Mouse (Mus musculus): ENCODE results near the gene Drd5. TPM values are rescaled to one million over a fixed set of nuclear protein-coding genes. Genes with fewer than 3 reads are reported as not detected.

Drd5 gene
- not detected in 2 replicates for polyA plus RNA-seq (2012; ENCODE audit: insufficient read depth, low replicate concordance)

DNA sequence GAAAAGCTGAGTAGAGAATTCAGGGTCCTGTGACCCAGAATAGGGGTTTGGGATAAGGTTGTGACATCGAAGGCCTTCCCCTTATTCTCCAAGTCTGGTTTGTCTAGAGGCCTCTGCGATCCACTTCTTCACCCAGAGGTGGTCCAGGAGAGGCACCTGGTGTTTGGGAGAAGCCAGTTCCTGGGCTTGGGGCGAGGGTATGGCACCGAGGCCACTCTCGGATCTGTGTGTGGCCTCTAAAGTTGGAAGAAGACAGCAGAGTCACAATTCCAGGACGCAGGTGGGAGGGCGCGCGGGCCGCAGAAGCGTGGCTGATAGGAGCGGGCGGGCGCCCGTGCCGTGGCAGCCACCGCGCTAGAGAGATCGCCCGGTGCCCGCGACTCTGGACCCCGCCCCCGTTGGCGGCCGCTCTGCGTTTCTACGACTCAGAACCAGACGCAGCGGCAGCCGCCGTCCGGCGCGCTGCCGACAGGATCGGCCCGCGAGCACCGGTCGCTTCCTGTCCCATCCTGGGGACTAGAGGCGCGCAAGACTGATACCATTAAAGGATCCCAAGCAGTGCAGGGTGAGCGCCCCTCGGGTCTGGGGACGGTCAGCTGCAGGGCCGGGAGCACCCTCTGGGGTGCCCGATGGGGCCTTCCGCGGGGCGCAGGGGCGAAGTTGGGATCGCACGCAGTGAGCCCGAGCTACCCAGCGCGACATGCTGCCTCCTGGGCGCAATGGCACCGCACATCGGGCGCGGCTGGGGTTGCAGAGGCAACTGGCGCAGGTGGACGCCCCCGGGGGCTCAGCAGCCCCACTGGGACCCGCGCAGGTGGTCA, at the start of gene Drd5:
Drd5 (plus strand) TSS at position 402 of the 821 bp plus-strand sequence.
- Histone ChIP-seq H3K4me1 (no peaks in the 10 kb centered on the region), H3K4me3 (replicated peaks) (no peak within 1 kb of the TSS), H3K27me3 (replicated peaks) (peaks cover 72% of the 10 kb centered on the region), H3K36me3 (replicated peaks; ENCODE audit: low read length) (no peaks in the 10 kb centered on the region), H3K9me3 (peaks cover 12% of the 10 kb centered on the region; the same call in 1 of the 2 replicates)
- TF ChIP-seq GATA1 (IDR thresholded peaks at IDR 0.05; ENCODE audit: borderline replicate concordance, low read length) = no peak
- TF ChIP-seq FLI1 (IDR thresholded peaks at IDR 0.05; ENCODE audit: low read length) = no peak

DNA sequence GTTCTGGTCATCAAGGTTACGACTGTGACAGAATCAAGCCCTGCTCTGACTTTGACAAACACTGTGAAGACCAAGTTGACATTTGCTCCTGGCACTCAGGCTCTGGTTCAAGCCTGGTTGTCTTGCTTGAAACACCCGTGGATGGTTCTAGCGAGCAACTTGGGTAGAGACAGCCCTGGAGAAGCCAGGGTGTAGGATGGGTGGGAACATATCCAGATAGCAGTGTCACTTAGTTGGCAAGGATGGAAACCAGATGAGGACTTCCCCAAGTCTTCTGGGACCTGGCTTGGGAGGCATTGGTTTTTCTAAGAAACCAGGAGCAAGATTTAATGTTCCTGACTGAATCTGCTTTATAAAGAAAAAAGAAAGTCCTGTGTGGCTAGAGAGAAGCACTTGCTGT, 48.2 kb upstream of the Drd5 start:
- peaks cover 26% of the 10 kb centered on the region for H3K27me3 ChIP-seq (replicated peaks)
- peaks cover 62% of the 10 kb centered on the region for H3K36me3 ChIP-seq (replicated peaks; ENCODE audit: low read length)
- H3K4me1 ChIP-seq = peaks cover 33% of the 10 kb centered on the region

DNA sequence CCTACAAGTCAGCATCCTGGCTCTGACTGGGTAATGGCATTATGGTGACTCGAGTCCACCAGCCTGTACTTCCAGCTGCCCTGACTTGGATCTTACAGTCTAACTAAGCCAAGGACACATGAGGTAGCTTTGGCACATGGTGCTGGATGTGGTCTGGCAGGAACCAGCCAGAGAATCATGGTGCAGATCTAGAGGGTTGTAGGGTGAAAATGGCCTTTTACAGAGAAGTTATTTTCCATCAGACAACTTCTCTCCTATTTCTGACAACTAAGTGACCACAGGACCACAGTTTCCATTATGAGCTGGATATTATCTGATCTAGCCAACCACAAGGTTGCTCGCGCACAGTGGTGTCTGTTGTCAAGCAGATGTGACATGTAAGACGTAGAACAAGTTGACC, 45.3 kb upstream of the Drd5 start:
- Histone ChIP-seq H3K27me3 (replicated peaks) (peaks cover 53% of the 10 kb centered on the region), H3K4me1 (peaks cover 45% of the 10 kb centered on the region), H3K36me3 (replicated peaks; ENCODE audit: low read length) (peaks cover 34% of the 10 kb centered on the region), H3K4me3 (replicated peaks) (peak overlapping the region; percentile 43), H3K9me3 (no peaks in the 10 kb centered on the region)
- TF ChIP-seq GATA1 (IDR thresholded peaks at IDR 0.05; ENCODE audit: borderline replicate concordance, low read length) = no peak
- no peak for TF ChIP-seq FLI1 (IDR thresholded peaks at IDR 0.05; ENCODE audit: low read length)

More for the DNA sequence above, 48.2 kb upstream of the Drd5 start:
- TF ChIP-seq GATA1 (IDR thresholded peaks at IDR 0.05; ENCODE audit: borderline replicate concordance, low read length) = no peak
- TF ChIP-seq FLI1 (IDR thresholded peaks at IDR 0.05; ENCODE audit: low read length) = no peak
- H3K9me3 ChIP-seq = no peaks in the 10 kb centered on the region
- H3K4me3 ChIP-seq (replicated peaks) = no peak overlapping the region

DNA sequence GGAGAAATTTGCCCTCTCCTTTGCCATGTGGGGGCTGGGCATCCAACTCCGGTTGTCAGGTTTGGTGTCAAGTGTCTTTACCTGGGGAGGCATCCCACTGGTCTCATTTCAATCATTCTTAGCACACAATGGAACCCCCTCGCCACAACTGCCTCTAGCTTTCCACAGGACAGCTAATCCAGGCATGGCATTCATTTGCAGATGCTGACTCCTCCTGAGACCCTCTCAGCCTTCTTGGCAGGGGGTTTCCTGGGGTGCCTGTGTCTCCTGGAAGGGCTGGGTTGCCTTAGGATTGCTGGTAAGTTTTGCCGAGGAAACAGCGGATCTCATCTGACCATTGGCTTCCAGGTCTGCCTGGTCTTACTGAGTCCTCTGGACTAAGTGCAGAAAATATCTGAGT, 43.4 kb upstream of the Drd5 start, which contains the start of gene Otop1:
Otop1 (plus strand) TSS at position 202 of the 400 bp plus-strand sequence.
- TF ChIP-seq FLI1 (IDR thresholded peaks at IDR 0.05; ENCODE audit: low read length) (no peak), GATA1 (IDR thresholded peaks at IDR 0.05; ENCODE audit: borderline replicate concordance, low read length) (no peak)
- H3K9me3 ChIP-seq = no peaks in the 10 kb centered on the region
- H3K27me3 ChIP-seq (replicated peaks) = peaks cover 66% of the 10 kb centered on the region
- peaks cover 17% of the 10 kb centered on the region for H3K36me3 ChIP-seq (replicated peaks; ENCODE audit: low read length)
- peak within 1 kb of the TSS; percentile 77 for H3K4me3 ChIP-seq (replicated peaks)
- H3K4me1 ChIP-seq = peaks cover 60% of the 10 kb centered on the region

DNA sequence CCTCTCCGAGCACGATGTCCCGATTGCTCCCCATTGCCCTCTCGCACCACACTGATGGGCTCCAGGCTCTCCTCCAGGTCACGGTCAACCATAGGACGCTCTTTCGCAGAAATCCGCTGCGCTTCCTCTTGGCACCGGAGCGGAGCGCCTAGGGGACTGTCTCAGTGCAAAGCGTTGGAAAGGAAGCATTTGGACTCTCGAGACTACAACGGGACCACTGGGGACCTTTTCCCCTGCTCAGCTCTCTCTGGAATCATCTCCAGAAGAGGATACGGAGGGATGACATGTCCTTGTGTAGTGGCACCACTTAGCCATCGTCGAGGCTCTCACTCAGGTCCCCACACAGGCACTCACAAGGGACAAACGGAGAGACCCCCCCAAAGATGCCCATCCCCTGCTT, 42.7 kb upstream of the Drd5 start:
- Histone ChIP-seq H3K36me3 (replicated peaks; ENCODE audit: low read length) (peaks cover 10% of the 10 kb centered on the region), H3K4me3 (replicated peaks) (peak overlapping the region; percentile 77), H3K9me3 (no peaks in the 10 kb centered on the region), H3K4me1 (peaks cover 61% of the 10 kb centered on the region), H3K27me3 (replicated peaks) (peaks cover 71% of the 10 kb centered on the region)
- TF ChIP-seq GATA1 (IDR thresholded peaks at IDR 0.05; ENCODE audit: borderline replicate concordance, low read length) (no peak), FLI1 (IDR thresholded peaks at IDR 0.05; ENCODE audit: low read length) (no peak)

DNA sequence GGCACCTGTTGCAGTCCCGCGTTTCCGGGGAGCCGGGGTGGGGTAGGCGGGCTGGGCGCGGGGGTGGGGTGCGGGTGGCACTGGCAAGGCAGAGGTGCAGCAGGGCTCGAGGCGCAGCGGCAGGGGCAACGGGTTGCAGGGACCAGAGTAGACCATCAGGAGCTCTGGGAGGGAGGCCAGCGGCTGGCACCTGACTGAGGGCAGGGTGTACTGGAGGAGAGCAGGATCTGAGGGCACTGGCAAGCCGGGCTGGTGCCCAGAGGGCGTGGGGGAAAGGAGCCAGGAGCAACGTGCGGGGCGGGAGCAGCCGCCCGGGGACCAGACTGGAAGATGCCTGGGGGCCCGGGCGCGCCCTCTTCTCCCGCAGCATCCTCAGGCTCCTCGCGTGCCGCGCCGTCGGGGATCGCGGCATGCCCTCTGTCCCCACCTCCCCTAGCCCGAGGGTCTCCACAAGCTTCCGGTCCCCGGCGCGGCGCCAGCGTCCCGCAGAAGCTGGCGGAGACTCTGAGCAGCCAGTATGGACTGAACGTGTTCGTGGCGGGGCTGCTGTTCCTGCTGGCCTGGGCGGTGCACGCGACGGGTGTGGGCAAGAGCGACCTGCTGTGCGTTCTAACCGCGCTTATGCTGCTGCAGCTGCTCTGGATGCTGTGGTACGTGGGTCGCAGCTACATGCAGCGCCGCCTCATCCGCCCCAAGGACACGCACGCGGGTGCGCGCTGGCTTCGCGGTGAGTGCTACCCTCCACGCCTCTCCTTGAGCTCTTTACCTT, 41.9 kb upstream of the Drd5 start:
- Histone ChIP-seq H3K4me3 (replicated peaks) (peak overlapping the region; percentile 87), H3K27me3 (replicated peaks) (peaks cover 77% of the 10 kb centered on the region), H3K9me3 (no peaks in the 10 kb centered on the region)

DNA sequence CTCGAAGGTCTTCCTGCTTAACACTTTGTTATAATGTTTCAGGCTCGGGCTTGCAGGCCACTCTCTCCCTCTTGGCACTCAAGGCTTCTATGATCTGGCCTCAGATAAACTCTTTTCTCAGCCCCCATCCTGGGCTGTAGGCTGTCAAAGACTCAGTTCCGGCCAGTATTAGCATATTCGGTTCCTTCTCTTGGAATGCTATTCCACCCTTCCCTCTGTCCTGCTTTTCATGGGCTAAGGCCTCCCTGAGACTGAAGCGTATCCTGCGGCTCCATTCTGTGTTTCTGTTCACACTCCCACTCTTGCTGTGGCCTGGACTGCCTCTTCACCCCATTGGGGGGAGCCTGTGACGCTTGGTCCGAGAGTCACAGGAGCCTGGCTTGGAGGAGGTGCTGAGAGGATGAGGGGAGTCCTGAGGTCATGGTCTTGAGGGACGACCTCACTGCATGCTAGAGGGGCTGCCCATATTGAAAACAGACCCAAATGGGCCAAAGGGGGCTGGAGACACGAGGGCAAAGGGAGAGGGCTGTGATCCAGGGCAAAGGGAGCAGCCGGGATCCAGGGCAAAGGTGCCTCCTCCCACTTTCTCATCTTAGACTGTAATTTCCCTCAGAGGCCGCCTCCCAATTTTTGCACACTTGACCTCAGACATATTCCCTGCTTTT, 41.1 kb upstream of the Drd5 start:
- H3K4me3 ChIP-seq (replicated peaks) = no peak overlapping the region
- peaks cover 60% of the 10 kb centered on the region for H3K4me1 ChIP-seq
- H3K27me3 ChIP-seq (replicated peaks) = peaks cover 81% of the 10 kb centered on the region
- no peaks in the 10 kb centered on the region for H3K9me3 ChIP-seq
- H3K36me3 ChIP-seq (replicated peaks; ENCODE audit: low read length) = no peaks in the 10 kb centered on the region
- TF ChIP-seq GATA1 (IDR thresholded peaks at IDR 0.05; ENCODE audit: borderline replicate concordance, low read length) (no peak), FLI1 (IDR thresholded peaks at IDR 0.05; ENCODE audit: low read length) (no peak)

More for the DNA sequence above, 41.9 kb upstream of the Drd5 start:
- peaks cover 61% of the 10 kb centered on the region for H3K4me1 ChIP-seq
- H3K36me3 ChIP-seq (replicated peaks; ENCODE audit: low read length) = peaks cover 4% of the 10 kb centered on the region
- TF ChIP-seq FLI1 (IDR thresholded peaks at IDR 0.05; ENCODE audit: low read length) (no peak), GATA1 (IDR thresholded peaks at IDR 0.05; ENCODE audit: borderline replicate concordance, low read length) (no peak)

DNA sequence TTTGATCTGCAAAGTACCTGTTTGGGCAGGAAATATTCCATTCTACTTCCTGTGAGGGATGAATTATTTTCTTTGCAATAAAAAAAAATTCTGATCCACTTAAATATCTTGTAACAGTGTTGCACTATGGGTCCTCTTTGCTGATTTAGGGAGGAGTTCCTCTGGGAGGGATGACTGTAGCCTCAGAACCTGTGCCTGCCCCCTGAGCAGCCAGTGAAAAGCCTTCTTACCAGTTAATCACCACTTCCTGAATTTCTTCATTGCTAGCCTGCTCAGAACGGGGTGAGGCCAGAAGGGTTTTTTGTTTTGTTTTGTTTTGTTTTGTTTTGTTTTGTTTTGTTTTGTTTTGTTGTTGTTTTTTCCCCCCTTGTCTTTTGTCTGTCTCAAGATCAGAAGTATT, 39.1 kb upstream of the Drd5 start:
- H3K36me3 ChIP-seq (replicated peaks; ENCODE audit: low read length) = no peaks in the 10 kb centered on the region
- H3K4me1 ChIP-seq = peaks cover 43% of the 10 kb centered on the region
- no peak for TF ChIP-seq FLI1 (IDR thresholded peaks at IDR 0.05; ENCODE audit: low read length)
- TF ChIP-seq GATA1 (IDR thresholded peaks at IDR 0.05; ENCODE audit: borderline replicate concordance, low read length) = no peak
- no peak overlapping the region for H3K4me3 ChIP-seq (replicated peaks)
- no peaks in the 10 kb centered on the region for H3K9me3 ChIP-seq
- peaks cover 64% of the 10 kb centered on the region for H3K27me3 ChIP-seq (replicated peaks)

DNA sequence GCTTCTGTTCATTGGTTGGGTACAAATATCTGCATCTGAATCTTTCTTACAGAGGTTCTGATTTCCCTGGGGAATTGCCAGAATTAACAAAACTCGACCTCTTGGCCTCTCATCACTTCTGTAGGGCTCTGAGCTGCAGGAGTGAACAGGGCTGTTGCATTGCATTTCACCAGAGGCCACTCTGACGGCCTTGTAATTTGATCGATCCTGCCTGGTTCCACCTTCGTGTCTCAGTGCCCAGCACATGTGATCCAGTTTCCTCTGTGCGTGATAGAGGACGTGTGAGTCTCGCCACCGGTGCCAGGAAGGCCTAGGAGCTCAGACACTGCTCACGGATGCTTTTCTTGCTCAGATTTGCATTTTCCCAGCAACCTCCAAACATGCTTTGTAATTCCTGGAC, 33.4 kb upstream of the Drd5 start:
- no peak overlapping the region for H3K4me3 ChIP-seq (replicated peaks)

More for the DNA sequence above, 33.4 kb upstream of the Drd5 start:
- Histone ChIP-seq H3K27me3 (replicated peaks) (peaks cover 21% of the 10 kb centered on the region), H3K36me3 (replicated peaks; ENCODE audit: low read length) (no peaks in the 10 kb centered on the region), H3K4me1 (peaks cover 1% of the 10 kb centered on the region; the same call in 1 of the 2 replicates), H3K9me3 (peaks cover 11% of the 10 kb centered on the region)
- no peak for TF ChIP-seq FLI1 (IDR thresholded peaks at IDR 0.05; ENCODE audit: low read length)
